Mouse (Mus musculus) stomach, postnatal 0 days (tissue): ENCODE results near the gene Ppargc1a. TPM values are rescaled to one million over a fixed set of nuclear protein-coding genes. Genes with fewer than 3 reads are reported as not detected.

ENCODE experiments used
- ATAC-seq: fragments of 200-750 bp; cut with Nextera tagmentation; 2 replicates; pipeline ENCODE4 v1.8.0; 2017; ENCODE audit not compliant: low FRiP score, low TSS enrichment
- DNase-seq: peaks from one replicate; pipeline ENCODE4 v3.0.0-alpha.2; 2016; ENCODE audit warnings: low spot score
- H3K27ac ChIP-seq: fragments of 300-500 bp; sonication (generic); replicated peaks from 2 replicates; pipeline ENCODE4 v1.5.1; 2014; ENCODE audit warnings: mild to moderate bottlenecking, control low read depth
- H3K27me3 ChIP-seq: fragments of 300-500 bp; sonication (generic); 2 replicates; pipeline ENCODE4 v1.6.1; 2014; ENCODE audit warnings: low read length; ENCODE audit not compliant: control insufficient read depth, insufficient read depth
- H3K36me3 ChIP-seq: fragments of 300-500 bp; sonication (generic); 2 replicates; pipeline ENCODE4 v1.6.1; 2014; ENCODE audit warnings: low read length, mixed read lengths; ENCODE audit not compliant: control insufficient read depth, insufficient read depth
- H3K4me1 ChIP-seq: fragments of 300-500 bp; sonication (generic); replicated peaks from 2 replicates; pipeline ENCODE4 v1.6.1; 2014; ENCODE audit warnings: antibody characterized with exemption; ENCODE audit not compliant: control insufficient read depth, insufficient read depth
- H3K4me2 ChIP-seq: fragments of 300-500 bp; sonication (generic); replicated peaks from 2 replicates; pipeline ENCODE4 v1.6.1; 2014; ENCODE audit warnings: low read depth, mild to moderate bottlenecking, control low read depth, moderate library complexity
- H3K4me3 ChIP-seq: fragments of 300-500 bp; sonication (generic); 2 replicates; pipeline ENCODE4 v1.5.1; 2014; ENCODE audit warnings: low read depth, low read length, control low read depth
- H3K9ac ChIP-seq: fragments of 300-500 bp; sonication (generic); 2 replicates; pipeline ENCODE4 v1.6.1; 2014; ENCODE audit warnings: mild to moderate bottlenecking, low read length, control low read depth, mixed read lengths
- H3K9me3 ChIP-seq: fragments of 300-500 bp; sonication (generic); 2 replicates; pipeline ENCODE4 v1.6.1; 2016; ENCODE audit warnings: low read length; ENCODE audit not compliant: control insufficient read depth
- CTCF ChIP-seq: IDR thresholded peaks from 2 replicates; pipeline ENCODE4 v1.5.1; 2016; ENCODE audit warnings: antibody characterized with exemption, low read depth, mild to moderate bottlenecking, moderate library complexity
- EP300 ChIP-seq: optimal IDR thresholded peaks from 2 replicates; pipeline ENCODE3; 2016; ENCODE audit warnings: antibody characterized with exemption
- WGBS: fragments of 180-500 bp; shearing (Covaris S2); extraction: QIAGEN DNeasy Blood & Tissue Kit; methylation state at CpG from one replicate; pipeline ENCODE4 v1.1.7; 2014; 5-methylcytosine and 5-hydroxymethylcytosine counted together
- polyA plus RNA-seq: library from polyadenylated mRNA; unstranded; fragments of >200 nt; fragmentation: Nextera tagmentation; extraction: Ambion mirVana; gene quantifications from 2 replicates; pipeline ENCODE4 v1.2.1, GENCODE M21; 2015

Ppargc1a gene
- polyA plus RNA-seq, 1 experiment from 2014 or later: 5.1 TPM

DNA sequence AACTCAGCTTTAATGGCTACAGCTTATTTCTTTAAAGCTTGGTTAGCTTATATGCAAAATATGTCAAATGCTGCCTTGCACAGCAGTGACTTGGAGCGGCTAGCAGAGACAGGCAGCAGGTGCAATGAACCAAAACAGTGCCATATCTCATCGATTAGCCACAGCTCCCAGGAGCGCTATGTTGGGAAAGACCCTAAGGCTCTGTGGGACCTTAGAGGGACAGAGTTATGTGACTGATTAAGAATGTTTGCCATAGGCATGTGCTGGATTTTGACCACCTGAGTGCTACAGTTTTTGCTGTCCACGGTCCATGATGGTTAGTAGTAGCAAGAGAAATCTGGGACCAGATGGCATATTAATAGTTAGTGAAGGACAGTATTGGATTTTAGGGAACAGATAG, 95.9 kb downstream of the Ppargc1a start:
- ATAC-seq (no peak), DNase-seq (no peak)
- no peak overlapping the region for H3K9ac ChIP-seq
- H3K36me3 ChIP-seq: no peaks in the 10 kb centered on the region
- H3K27me3 ChIP-seq: no peaks in the 10 kb centered on the region
- no peaks in the 10 kb centered on the region for H3K4me1 ChIP-seq
- H3K9me3 ChIP-seq: no peaks in the 10 kb centered on the region
- no peak overlapping the region for H3K27ac ChIP-seq
- no peak overlapping the region for H3K4me2 ChIP-seq
- no peak for TF ChIP-seq EP300
- no peak for TF ChIP-seq CTCF
- WGBS: 94% methylated on average over 4 of the region's 4 CpGs
- H3K4me3 ChIP-seq: no peak overlapping the region

GRCm38 (mm10) chr5:51466036-51466435, 101.5 kb downstream of the Ppargc1a start:
- ATAC-seq: no peak

GRCm38 (mm10) chr5:51452033-51452432, 115.5 kb downstream of the Ppargc1a start:
- ATAC-seq: no peak
- H3K27ac ChIP-seq: no peak overlapping the region
- no peaks in the 10 kb centered on the region for H3K27me3 ChIP-seq
- WGBS: 76% methylated on average over 3 of the region's 3 CpGs
- H3K4me3 ChIP-seq: no peak overlapping the region
- H3K9me3 ChIP-seq: no peaks in the 10 kb centered on the region
- no peak overlapping the region for H3K4me2 ChIP-seq
- TF ChIP-seq CTCF: no peak
- no peak for TF ChIP-seq EP300
- H3K36me3 ChIP-seq: no peaks in the 10 kb centered on the region
- DNase-seq: no peak
- H3K4me1 ChIP-seq: no peaks in the 10 kb centered on the region
- no peak overlapping the region for H3K9ac ChIP-seq

More at GRCm38 (mm10) chr5:51466036-51466435, 101.5 kb downstream of the Ppargc1a start:
- Histone ChIP-seq H3K27me3 (no peaks in the 10 kb centered on the region), H3K4me3 (no peak overlapping the region), H3K4me1 (no peaks in the 10 kb centered on the region), H3K27ac (no peak overlapping the region), H3K9me3 (no peaks in the 10 kb centered on the region), H3K4me2 (no peak overlapping the region), H3K9ac (no peak overlapping the region), H3K36me3 (no peaks in the 10 kb centered on the region)
- DNase-seq: no peak
- 34% methylated on average over 5 of the region's 5 CpGs for WGBS
- TF ChIP-seq EP300 (no peak), CTCF (no peak)

DNA sequence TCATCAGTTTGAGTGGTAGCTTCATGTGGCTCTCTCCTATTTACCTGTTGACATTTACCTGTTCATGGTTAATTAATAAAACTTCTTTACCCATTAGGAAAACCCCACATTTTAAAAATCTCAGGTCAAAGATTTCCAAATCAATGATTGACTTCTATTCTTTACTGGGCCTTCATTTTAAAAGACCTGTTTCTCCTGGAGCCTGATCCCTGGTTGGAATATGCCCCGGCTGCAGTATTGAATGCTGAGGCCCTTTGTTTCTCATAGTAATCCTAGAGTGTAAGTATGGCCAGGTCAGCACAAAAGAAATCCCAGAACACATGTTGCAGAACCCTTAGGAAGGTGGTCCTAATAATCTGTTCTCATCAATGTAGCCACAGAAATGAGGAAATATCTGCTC, 119.9 kb downstream of the Ppargc1a start:
- Histone ChIP-seq H3K27ac (no peak overlapping the region), H3K9ac (no peak overlapping the region), H3K4me2 (no peak overlapping the region), H3K9me3 (no peaks in the 10 kb centered on the region), H3K27me3 (no peaks in the 10 kb centered on the region), H3K36me3 (no peaks in the 10 kb centered on the region), H3K4me1 (no peaks in the 10 kb centered on the region), H3K4me3 (no peak overlapping the region)
- DNase-seq (no peak), ATAC-seq (no peak)
- TF ChIP-seq EP300 (no peak), CTCF (no peak)
- 89% methylated on average over 1 of the region's 1 CpGs for WGBS

- H3K9ac ChIP-seq: no peak overlapping the region
- DNase-seq: no peak
- H3K4me1 ChIP-seq: no peaks in the 10 kb centered on the region
- no peak overlapping the region for H3K4me3 ChIP-seq
- no peak overlapping the region for H3K27ac ChIP-seq
- H3K4me2 ChIP-seq: no peak overlapping the region
- TF ChIP-seq CTCF (no peak), EP300 (no peak)
- 84% methylated on average over 14 of the region's 14 CpGs for WGBS
- no peak for ATAC-seq
- H3K27me3 ChIP-seq: no peaks in the 10 kb centered on the region
- no peaks in the 10 kb centered on the region for H3K36me3 ChIP-seq
- H3K9me3 ChIP-seq: no peaks in the 10 kb centered on the region
Observed at GRCm38 (mm10) chr5:51446299-51447090, 121.0 kb downstream of the Ppargc1a start.

DNA sequence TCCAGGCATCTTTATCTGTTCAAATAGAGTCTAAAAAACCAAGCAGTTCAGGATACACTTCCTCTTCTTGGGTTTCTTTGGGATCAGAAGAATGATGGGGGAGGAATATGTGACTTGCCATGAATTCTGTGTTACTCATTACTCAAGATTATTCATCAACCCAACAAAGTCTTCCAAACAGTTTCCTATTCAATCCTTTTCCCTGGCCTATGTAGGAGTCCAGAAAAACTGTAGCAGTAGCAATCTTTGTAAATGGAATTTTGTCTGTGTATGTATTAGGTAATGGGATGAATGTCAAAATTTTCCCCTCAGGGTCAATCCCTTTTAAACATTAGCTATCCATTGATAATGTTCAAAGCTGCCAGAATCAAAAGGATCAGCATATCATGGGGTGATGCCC, 121.8 kb downstream of the Ppargc1a start:
- H3K4me2 ChIP-seq: no peak overlapping the region
- H3K27ac ChIP-seq: no peak overlapping the region
- H3K36me3 ChIP-seq: no peaks in the 10 kb centered on the region
- ATAC-seq (no peak), DNase-seq (no peak)
- no peak overlapping the region for H3K4me3 ChIP-seq
- no peaks in the 10 kb centered on the region for H3K4me1 ChIP-seq
- H3K9me3 ChIP-seq: no peaks in the 10 kb centered on the region
- no peaks in the 10 kb centered on the region for H3K27me3 ChIP-seq
- TF ChIP-seq EP300: no peak
- no peak for TF ChIP-seq CTCF
- H3K9ac ChIP-seq: no peak overlapping the region
